Mouse (Mus musculus) cerebellum, adult 8-10 months (tissue): ENCODE results near the gene 2900011O08Rik.
"Not testable (repeated sequence)": the region's sequence is repeated elsewhere in the genome, so short reads cannot be mapped to it uniquely, and the experiment has no call there.

Experiments
- DNase-seq: peaks from one replicate; pipeline ENCODE4 v3.0.0; 2022

The 2900011O08Rik gene

GRCm38 (mm10) chr16:13986574-13987478 lies at the start of gene 2900011O08Rik, which contains the start of gene Ifitm7:
TSS of gene 2900011O08Rik (plus strand) at chr16:13986604.
TSS of gene Ifitm7 (minus strand) at chr16:13986888.
- DNase-seq = peak; percentile 67

- peak; percentile 91 for DNase-seq
Measured at GRCm38 (mm10) chr16:13940139-13940846, 46.1 kb upstream of the 2900011O08Rik start.

DNA sequence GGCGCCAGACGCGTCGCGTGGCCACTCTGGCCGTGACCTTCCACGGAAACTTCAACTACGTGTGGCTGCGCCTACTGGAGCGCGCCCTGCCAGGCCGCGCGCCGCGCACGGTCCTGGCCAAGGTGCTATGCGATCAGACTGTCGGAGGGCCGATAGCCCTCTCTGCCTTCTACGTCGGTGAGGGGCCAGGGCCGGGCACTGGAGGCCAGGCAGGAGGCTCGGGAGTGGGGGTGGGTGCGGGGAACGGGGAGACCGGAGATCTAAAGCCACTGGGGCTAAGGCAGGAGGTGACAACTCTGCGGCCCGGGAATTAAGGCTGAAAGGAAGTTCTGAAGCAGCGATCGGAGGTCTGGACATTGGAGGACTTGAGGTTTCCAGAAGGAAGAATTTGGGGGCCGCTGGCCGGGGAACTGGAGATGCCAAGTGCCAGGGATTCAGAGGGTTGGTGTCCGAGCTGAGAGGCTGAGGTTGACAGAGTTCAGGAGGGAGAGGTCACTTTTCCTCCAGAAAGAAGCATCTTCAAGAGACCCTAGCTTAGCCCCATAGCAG lies 45.5 kb upstream of the 2900011O08Rik start:
- no peak for DNase-seq

- no peak for DNase-seq
Measured at GRCm38 (mm10) chr16:13944178-13944577, 42.2 kb upstream of the 2900011O08Rik start.

- DNase-seq = no peak
Measured at GRCm38 (mm10) chr16:13944752-13945151, 41.7 kb upstream of the 2900011O08Rik start.

DNA sequence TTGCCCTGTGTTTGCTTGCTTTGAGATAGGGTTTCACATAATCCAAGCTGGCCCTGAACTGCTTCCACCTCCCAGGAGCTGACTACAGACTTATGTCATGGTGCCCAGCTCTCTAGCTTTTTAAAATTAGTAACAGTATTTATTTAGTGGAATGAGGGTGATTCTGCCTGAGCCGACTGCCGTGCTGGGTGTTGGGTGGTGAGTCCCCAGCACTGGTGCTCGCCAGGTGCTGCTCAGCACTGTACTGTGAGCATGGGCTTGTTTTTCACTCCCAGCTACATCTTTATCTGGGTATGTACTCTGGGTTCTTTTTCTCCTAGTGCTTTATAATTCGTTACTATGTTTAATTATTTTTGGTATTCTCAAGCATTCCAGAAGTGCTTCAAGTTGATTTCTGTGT lies 41.3 kb upstream of the 2900011O08Rik start:
- DNase-seq = no peak

DNA sequence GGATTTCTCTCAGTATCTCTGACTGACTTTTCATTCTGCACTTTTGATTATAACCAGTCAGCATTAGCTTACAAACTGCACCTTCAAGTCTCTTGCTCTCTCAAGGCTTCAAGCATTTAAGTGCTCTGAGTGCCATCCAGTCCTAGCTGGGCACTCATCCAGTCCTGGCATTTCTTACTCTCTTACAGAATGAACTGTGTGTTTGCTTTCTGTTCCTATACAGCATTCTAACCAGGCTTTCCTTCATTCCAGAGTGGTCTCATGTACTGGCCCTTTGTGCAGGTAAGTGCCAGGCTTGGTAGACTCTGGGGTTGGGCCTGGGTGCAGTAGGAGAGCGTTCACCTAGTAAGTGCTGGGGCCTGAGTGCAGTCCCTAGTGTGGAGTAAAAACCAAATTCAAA lies 40.1 kb upstream of the 2900011O08Rik start:
- DNase-seq = no peak

GRCm38 (mm10) chr16:13951245-13951644 lies 35.2 kb upstream of the 2900011O08Rik start:
- DNase-seq = no peak

GRCm38 (mm10) chr16:13962053-13962452 lies 24.4 kb upstream of the 2900011O08Rik start:
- no peak for DNase-seq

DNA sequence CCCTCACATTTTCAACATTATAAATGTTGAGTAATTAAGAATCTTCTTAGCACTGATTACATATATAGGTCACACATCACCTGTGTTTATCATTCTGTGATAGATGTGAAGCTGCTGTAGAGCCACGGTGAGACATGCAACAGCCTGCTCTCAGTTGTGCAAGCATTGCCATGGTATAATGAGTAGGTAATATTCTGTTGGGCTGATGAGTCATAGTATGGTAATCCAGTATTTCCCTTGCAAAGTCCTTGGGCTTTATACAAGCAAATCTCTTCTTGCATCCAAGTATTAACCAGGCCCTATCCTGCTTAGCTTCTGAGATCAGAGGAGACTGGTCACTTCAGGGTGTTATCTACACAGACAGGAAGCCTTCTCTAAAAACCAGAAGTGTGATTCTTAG lies 17.3 kb upstream of the 2900011O08Rik start:
- DNase-seq = no peak

DNA sequence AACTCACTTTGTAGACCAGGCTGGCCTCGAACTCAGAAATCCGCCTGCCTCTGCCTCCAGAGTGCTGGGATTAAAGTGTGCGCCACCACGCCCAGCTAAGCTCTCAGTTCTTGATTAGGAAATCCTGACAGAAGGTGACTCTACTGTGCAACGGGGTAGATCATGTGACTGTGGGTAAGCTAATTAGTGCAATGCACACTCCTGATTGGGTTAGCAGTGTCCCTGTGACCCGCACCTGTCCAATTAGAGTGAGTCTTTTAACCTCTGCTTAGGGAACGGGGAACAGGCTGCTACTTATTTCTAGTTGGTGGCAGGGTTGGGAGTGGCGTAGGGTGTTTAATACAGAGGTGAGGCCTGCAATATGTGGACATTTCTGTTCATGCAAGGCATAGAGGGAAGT lies 14.4 kb upstream of the 2900011O08Rik start:
- DNase-seq = no peak

- not testable (repeated sequence) for DNase-seq
Measured at GRCm38 (mm10) chr16:13976358-13976896, 10.0 kb upstream of the 2900011O08Rik start.

- not testable (repeated sequence) for DNase-seq
Measured at GRCm38 (mm10) chr16:13977026-13977425, 9.4 kb upstream of the 2900011O08Rik start.

DNA sequence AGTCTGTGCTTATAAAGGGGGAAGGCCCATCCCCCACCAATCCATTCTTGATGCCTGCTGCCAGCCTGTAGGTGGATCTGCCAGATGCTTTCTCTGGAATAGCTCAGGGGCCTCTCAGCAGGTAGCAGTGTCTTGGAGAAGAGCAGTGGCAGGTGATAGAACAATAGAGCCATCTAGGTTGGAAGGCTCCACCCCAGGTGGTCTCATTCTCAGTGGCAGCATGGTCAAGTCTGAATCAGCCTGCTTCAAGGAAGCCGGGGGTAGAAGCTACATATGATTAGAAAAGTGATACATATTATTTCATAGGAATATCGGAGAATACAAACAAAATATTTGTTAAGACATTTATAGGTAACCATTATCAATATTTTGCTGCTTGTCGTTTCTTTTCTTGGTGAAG lies 4.7 kb upstream of the 2900011O08Rik start:
- not testable (repeated sequence) for DNase-seq

DNA sequence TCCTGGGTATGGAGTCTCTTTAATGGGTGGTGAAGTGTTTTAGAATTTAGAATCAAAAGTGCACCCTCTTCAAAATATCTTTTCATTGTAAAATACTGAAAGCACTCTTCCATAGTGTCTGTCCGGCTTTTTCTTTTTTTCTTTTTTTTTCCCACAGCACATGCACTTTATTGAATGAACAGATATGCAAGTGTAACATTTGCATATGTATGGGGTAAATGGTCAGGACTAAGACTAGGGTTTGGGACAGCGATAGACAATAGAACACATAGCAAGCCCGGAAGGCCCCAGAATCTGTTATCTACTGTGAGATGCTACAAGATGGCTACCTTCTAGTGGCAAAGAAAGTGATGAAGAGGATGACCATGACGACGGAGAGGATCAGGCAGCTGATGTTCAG lies 3.2 kb upstream of the 2900011O08Rik start:
- no peak for DNase-seq

- DNase-seq = no peak
Measured at GRCm38 (mm10) chr16:13986197-13986573, 219 bp upstream of the 2900011O08Rik start.

- no peak for DNase-seq
Measured at GRCm38 (mm10) chr16:13992518-13993248, 6.3 kb downstream of the 2900011O08Rik start.

GRCm38 (mm10) chr16:13994076-13994475 lies 7.7 kb downstream of the 2900011O08Rik start:
- DNase-seq = no peak

DNA sequence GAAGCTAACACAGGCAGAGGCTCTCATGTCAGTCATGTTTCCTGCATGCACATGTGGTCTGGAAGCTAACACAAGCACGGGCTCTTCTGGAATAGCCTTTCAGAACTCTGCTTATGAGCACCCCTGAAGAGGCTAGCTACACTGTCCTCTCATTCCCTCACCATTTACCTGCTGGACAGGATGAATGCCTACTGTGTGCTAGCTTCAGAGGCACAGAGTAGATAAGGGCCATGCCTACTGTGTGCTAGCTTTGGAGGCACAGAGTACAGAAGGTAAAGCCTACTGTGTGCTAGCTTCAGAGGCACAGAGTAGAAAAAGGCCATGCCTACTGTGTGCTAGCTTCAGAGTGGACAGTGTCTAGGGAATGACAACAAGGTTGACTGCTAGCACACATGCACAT lies 8.1 kb downstream of the 2900011O08Rik start:
- DNase-seq = no peak

DNA sequence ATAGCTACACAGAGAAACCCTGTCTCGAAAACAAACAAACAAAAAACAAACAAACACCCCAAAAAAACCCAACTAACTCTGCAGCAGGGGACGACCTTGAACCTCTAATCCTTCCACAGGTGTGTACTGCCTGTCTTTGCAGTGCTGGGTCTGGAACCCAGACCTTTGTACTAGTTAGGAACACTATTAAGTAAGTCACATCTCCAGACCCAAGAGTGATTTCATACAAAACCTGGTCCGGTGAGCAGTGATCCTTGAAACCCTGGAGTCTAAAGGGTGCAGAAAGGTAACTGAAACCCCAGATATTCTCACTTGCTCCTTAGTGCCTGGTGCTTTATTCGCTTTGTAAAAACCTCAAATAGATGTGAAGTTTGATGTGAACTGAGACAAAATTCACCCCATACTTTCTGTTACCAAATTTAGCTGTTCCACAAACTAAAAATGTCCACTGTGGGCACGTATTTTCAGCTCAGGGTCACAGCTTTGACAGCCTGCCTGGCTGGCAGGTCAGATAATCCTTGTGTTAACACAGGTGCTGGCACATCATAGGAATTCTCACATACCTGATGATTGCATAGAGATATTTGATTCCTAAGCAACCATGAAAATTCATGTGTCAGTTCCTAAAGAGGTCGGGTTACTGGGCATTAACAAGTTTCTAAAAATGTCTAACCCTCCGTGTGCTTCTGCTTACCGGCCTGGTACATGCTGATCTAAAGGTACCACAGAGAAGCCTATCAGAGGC lies 17.2 kb downstream of the 2900011O08Rik start:
- DNase-seq = no peak

DNA sequence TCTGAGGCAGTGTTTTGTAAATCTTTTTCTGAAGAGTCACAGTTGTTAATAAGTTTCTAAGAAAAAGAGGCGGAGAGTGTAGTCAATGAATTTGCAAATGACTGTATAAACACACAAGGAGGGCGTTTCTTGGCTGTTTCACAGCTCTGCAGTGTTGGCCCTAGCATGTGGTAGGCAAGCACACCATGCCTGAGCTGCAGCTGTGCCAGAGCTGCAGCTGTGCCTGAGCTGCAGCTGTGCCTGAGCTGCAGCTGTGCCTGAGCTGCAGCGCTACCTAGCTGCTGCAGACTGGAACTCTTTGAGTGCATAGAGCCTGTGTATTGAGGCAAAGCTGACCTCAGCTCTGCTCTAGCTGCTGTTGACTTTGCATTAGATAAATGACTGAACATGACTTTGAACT lies 17.8 kb downstream of the 2900011O08Rik start:
- DNase-seq = no peak

GRCm38 (mm10) chr16:14004726-14005125 lies 18.3 kb downstream of the 2900011O08Rik start:
- DNase-seq = no peak
